ENCODE assay signal across 19 mouse cellular contexts in the genomic region with DNA sequence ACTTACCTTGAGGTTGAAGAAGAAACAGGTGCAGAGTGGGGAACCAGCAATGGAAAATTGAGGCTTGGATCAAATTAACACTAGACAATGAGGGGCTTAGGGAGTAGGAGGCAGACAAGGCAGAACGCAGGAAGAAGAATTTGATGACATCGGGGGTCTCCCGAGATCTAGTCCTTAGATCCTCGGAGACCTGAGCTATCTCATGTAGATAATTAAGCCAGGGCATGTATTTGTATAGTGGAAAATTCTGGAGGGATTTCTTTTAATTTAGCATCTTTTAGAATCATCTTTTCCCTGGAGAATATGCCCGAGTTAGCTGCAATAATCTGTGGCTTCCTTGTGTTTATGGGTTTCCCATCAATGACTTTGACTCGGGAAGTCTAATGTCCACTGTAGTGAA. TPM values are rescaled to one million over a fixed set of nuclear protein-coding genes. Genes with fewer than 3 reads are reported as not detected.
DNase-seq lines count a peak whose midpoint lies in the region; ATAC-seq lines count a peak whose summit lies in the region.
"Had no signal": no experiment of that assay in that cellular context is flagged by ENCODE, and none has a peak within 500 bp of the region (broad histone marks: within the 10 kb centered on the region; RNA-seq: fewer than 3 reads in every experiment).

A gene (minus strand): TSS at position 101 of the 400 bp plus-strand sequence.

- H3K27ac ChIP-seq in embryonic facial prominence, embryonic 14.5 days (replicated peaks; ENCODE audit: low read depth, low read length): no peak within 1 kb of the TSS
- no peak within 1 kb of the TSS for H3K27ac ChIP-seq in embryonic facial prominence, embryonic 10.5 days (replicated peaks)

- ATAC-seq in embryonic facial prominence, embryonic 14.5 days (ENCODE audit: low read depth): no peak
- ATAC-seq: activated CD4-positive, CD25-positive, alpha-beta regulatory T cell, adult 4 months; CD4-positive, CD25-positive, alpha-beta regulatory T cell, adult 4 months; Patski had no signal

- DNase-seq in embryonic facial prominence, embryonic 14.5 days (ENCODE audit: low spot score): peak; percentile 3
- DNase-seq in embryonic facial prominence, embryonic 10.5 days (ENCODE audit: low spot score): no peak
- DNase-seq: adrenal gland, adult 2 months; adrenal gland, adult 8-10 months; adrenal gland, postnatal 10 days; adrenal gland, postnatal 14 days; adrenal gland, postnatal 25 days; adrenal gland, postnatal 36 days; B cell, adult 2 months; cerebellum, adult 11 months; cerebellum, adult 11-12 months; cerebellum, adult 18-20 months; cerebellum, adult 2 months had no signal

- no peak within 1 kb of the TSS for H3K9ac ChIP-seq in embryonic facial prominence, embryonic 14.5 days (ENCODE audit: low read depth, low read length)

- H3K4me3 ChIP-seq in embryonic facial prominence, embryonic 14.5 days (ENCODE audit: low read depth, low read length): no peak within 1 kb of the TSS
- H3K4me3 ChIP-seq in embryonic facial prominence, embryonic 10.5 days: no peak within 1 kb of the TSS

- no peak within 1 kb of the TSS for H3K4me2 ChIP-seq in embryonic facial prominence, embryonic 14.5 days (ENCODE audit: low read depth, low read length)

- no peaks in the 10 kb centered on the region for H3K27me3 ChIP-seq in embryonic facial prominence, embryonic 14.5 days (replicated peaks; ENCODE audit: control insufficient read depth, insufficient read depth, low read length)
- H3K27me3 ChIP-seq in embryonic facial prominence, embryonic 10.5 days (replicated peaks; ENCODE audit: low read depth, poor library complexity, severe bottlenecking): no peaks in the 10 kb centered on the region

- no peaks in the 10 kb centered on the region for H3K36me3 ChIP-seq in embryonic facial prominence, embryonic 14.5 days (ENCODE audit: control insufficient read depth, insufficient read depth, low read length)
- H3K36me3 ChIP-seq in embryonic facial prominence, embryonic 10.5 days (replicated peaks): no peaks in the 10 kb centered on the region
- H3K36me3 ChIP-seq: G1E had no signal

- 75% methylated on average over 6 of the region's 6 CpGs for WGBS in embryonic facial prominence, embryonic 14.5 days
- WGBS in embryonic facial prominence, embryonic 10.5 days: 84% methylated on average over 6 of the region's 6 CpGs

- H3K4me1 ChIP-seq in embryonic facial prominence, embryonic 14.5 days (ENCODE audit: control insufficient read depth, insufficient read depth, low read length): no peaks in the 10 kb centered on the region
- no peaks in the 10 kb centered on the region for H3K4me1 ChIP-seq in embryonic facial prominence, embryonic 10.5 days

- H3K9me3 ChIP-seq in embryonic facial prominence, embryonic 14.5 days (ENCODE audit: control insufficient read depth, low read length): no peaks in the 10 kb centered on the region
- H3K9me3 ChIP-seq in embryonic facial prominence, embryonic 10.5 days: no peaks in the 10 kb centered on the region
- H3K9me3 ChIP-seq: G1E had no signal

RNA-seq across cellular contexts. Expression of the gene that starts here (rescaled TPM):
- 0.12 TPM in 1 of 2 replicates, not detected in the other for polyA plus RNA-seq in embryonic facial prominence, embryonic 14.5 days (2014; fragmentation: Nextera tagmentation; extraction: Ambion mirVana)
- polyA plus RNA-seq in embryonic facial prominence, embryonic 10.5 days (2016; fragmentation: Nextera tagmentation; extraction: Ambion mirVana): not detected in 2 replicates
- polyA plus RNA-seq: activated CD4-positive, CD25-positive, alpha-beta regulatory T cell, adult 4 months; adrenal gland, adult 2 months; brain, embryonic 14.5 days; C2C12; CD4-positive, CD25-positive, alpha-beta regulatory T cell, adult 4 months; cerebellum, adult 2 months; G1E; Patski had no signal

Comparison
In these comparisons a context has a peak if more than half of its experiments do, and no peak if none do; other contexts are left out.
1. Peak in DNase-seq in embryonic facial prominence, embryonic 14.5 days; RNA of the gene not detected or under 1 TPM.